Mouse (Mus musculus) heart, embryonic 12.5 days (tissue): ENCODE results near the gene Tomm40l. TPM values are rescaled to one million over a fixed set of nuclear protein-coding genes. Genes with fewer than 3 reads are reported as not detected.

ENCODE experiments used
- ATAC-seq: fragments of 200-750 bp; cut with Nextera tagmentation; 2 replicates; pipeline ENCODE4 v1.8.0; 2017; ENCODE audit warnings: moderate TSS enrichment, moderate library complexity; ENCODE audit not compliant: insufficient number of reproducible peaks, low FRiP score
- H3K27ac ChIP-seq: fragments of 300-500 bp; sonication (generic); 2 replicates; pipeline ENCODE4 v1.5.1; 2016; ENCODE audit warnings: mild to moderate bottlenecking, moderate library complexity; ENCODE audit not compliant: poor library complexity, severe bottlenecking
- H3K27me3 ChIP-seq: fragments of 300-500 bp; sonication (generic); replicated peaks from 2 replicates; pipeline ENCODE4 v1.6.1; 2016; ENCODE audit warnings: mild to moderate bottlenecking, moderate library complexity
- H3K36me3 ChIP-seq: fragments of 300-500 bp; sonication (generic); 2 replicates; pipeline ENCODE4 v1.6.1; 2016; ENCODE audit warnings: mild to moderate bottlenecking, moderate library complexity
- H3K4me1 ChIP-seq: fragments of 300-500 bp; sonication (generic); replicated peaks from 2 replicates; pipeline ENCODE4 v1.6.1; 2016; ENCODE audit warnings: mild to moderate bottlenecking
- H3K4me2 ChIP-seq: fragments of 300-500 bp; sonication (generic); 2 replicates; pipeline ENCODE4 v1.6.1; 2016; ENCODE audit warnings: mild to moderate bottlenecking, moderate library complexity
- H3K4me3 ChIP-seq: fragments of 300-500 bp; sonication (generic); 2 replicates; pipeline ENCODE4 v1.5.1; 2016; ENCODE audit warnings: mild to moderate bottlenecking
- H3K9ac ChIP-seq: fragments of 300-500 bp; sonication (generic); 2 replicates; pipeline ENCODE4 v1.6.1; 2016; ENCODE audit warnings: mild to moderate bottlenecking, moderate library complexity
- H3K9me3 ChIP-seq: fragments of 300-500 bp; sonication (generic); replicated peaks from 2 replicates; pipeline ENCODE4 v1.6.1; 2016; ENCODE audit warnings: mild to moderate bottlenecking, moderate library complexity
- WGBS: fragments of 180-500 bp; shearing (Covaris S2); methylation state at CpG from one replicate; pipeline ENCODE4 v1.1.7; 2016; 5-methylcytosine and 5-hydroxymethylcytosine counted together
- polyA plus RNA-seq: library from polyadenylated mRNA; unstranded; fragments of >200 nt; fragmentation: Nextera tagmentation; extraction: Ambion mirVana; gene quantifications from 2 replicates; pipeline ENCODE4 v1.2.1, GENCODE M21; 2016

Gene Tomm40l
- polyA plus RNA-seq, 1 experiment from 2014 or later: 43.3 TPM

GRCm38 (mm10) chr1:171237438-171237837 is 15.1 kb upstream of the Tomm40l start:
- ATAC-seq: no peak
- 69% methylated on average over 6 of the region's 6 CpGs for WGBS
- H3K36me3 ChIP-seq: peaks cover 85% of the 10 kb centered on the region

DNA sequence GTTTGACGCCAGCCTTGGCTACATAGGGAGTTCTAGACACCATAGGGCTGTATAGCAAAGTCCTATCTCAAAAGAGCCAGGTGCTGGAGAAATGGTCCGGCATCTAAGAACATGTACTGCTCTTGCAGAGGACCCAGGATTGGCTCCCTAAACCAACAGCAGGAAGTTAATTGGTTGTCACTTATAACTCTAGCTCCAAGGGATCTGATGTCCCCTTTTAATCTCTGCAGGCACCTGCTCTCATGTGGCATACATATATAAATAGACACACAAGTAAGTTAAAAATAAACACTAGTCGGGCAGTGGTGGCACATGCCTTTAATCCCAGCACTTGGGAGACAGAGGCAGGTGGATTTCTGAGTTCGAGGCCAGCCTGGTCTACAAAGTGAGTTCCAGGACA is 13.5 kb upstream of the Tomm40l start:
- no peak for ATAC-seq
- WGBS: 61% methylated on average over 4 of the region's 4 CpGs
- Histone ChIP-seq H3K9ac (no peak overlapping the region), H3K27ac (no peak overlapping the region), H3K4me3 (no peak overlapping the region), H3K4me1 (peaks cover 17% of the 10 kb centered on the region), H3K27me3 (no peaks in the 10 kb centered on the region), H3K9me3 (no peaks in the 10 kb centered on the region), H3K36me3 (peaks cover 68% of the 10 kb centered on the region), H3K4me2 (no peak overlapping the region)

More at GRCm38 (mm10) chr1:171237438-171237837, 15.1 kb upstream of the Tomm40l start:
- Histone ChIP-seq H3K4me3 (no peak overlapping the region), H3K9me3 (no peaks in the 10 kb centered on the region), H3K4me1 (peaks cover 17% of the 10 kb centered on the region), H3K27ac (no peak overlapping the region), H3K27me3 (no peaks in the 10 kb centered on the region), H3K4me2 (no peak overlapping the region), H3K9ac (no peak overlapping the region)

DNA sequence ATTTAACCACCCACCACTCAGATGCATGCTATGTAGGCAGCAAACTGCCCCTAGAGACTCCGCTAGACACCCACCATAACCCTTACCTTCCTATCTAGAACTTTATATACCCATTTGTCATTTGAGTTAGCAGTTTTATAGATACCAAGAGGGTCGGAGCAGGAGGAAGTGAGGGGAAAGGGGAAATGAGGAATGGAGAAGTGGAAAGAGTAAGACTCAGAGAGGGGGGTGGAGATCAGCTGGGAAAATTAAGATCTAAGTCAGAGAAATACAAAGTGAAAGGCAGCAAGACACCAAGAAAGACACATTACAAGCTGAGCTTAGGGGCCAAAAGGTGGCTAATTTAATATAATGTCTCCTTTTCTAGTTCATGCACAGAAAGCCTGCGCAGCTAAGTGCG is 12.2 kb upstream of the Tomm40l start:
- Histone ChIP-seq H3K9ac (no peak overlapping the region), H3K4me1 (peaks cover 17% of the 10 kb centered on the region), H3K9me3 (no peaks in the 10 kb centered on the region), H3K4me3 (no peak overlapping the region), H3K27me3 (no peaks in the 10 kb centered on the region), H3K4me2 (no peak overlapping the region), H3K36me3 (peaks cover 58% of the 10 kb centered on the region), H3K27ac (no peak overlapping the region)
- no peak for ATAC-seq
- 89% methylated on average over 4 of the region's 4 CpGs for WGBS

DNA sequence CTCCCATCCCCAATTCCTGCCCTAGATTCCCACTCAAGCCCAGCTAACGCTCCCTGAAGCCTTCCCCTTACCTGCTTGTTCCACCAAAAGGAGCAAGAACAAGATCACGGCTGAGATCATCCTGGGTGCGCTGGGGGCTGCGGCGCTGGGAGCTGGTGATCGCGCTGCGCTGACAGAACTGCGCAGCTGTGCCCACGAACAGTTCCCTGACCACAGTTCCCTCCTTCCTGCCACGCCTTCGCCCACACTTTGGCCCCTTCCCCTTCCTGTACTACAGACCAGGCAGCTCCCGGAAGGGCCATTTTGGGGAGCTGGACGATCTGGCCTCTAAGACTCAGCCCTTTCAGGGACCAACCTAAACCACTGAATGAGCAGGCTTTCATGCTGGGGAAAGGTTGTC is 11.8 kb upstream of the Tomm40l start, which contains the start of gene Fcer1g:
Gene Fcer1g (minus strand): TSS at position 240 of the 400 bp plus-strand sequence.
- Histone ChIP-seq H3K4me1 (peaks cover 17% of the 10 kb centered on the region), H3K36me3 (peaks cover 55% of the 10 kb centered on the region), H3K9ac (no peak within 1 kb of the TSS), H3K9me3 (no peaks in the 10 kb centered on the region), H3K4me3 (no peak within 1 kb of the TSS), H3K27me3 (no peaks in the 10 kb centered on the region), H3K4me2 (no peak within 1 kb of the TSS), H3K27ac (no peak within 1 kb of the TSS)
- no peak for ATAC-seq
- 89% methylated on average over 14 of the region's 14 CpGs for WGBS

DNA sequence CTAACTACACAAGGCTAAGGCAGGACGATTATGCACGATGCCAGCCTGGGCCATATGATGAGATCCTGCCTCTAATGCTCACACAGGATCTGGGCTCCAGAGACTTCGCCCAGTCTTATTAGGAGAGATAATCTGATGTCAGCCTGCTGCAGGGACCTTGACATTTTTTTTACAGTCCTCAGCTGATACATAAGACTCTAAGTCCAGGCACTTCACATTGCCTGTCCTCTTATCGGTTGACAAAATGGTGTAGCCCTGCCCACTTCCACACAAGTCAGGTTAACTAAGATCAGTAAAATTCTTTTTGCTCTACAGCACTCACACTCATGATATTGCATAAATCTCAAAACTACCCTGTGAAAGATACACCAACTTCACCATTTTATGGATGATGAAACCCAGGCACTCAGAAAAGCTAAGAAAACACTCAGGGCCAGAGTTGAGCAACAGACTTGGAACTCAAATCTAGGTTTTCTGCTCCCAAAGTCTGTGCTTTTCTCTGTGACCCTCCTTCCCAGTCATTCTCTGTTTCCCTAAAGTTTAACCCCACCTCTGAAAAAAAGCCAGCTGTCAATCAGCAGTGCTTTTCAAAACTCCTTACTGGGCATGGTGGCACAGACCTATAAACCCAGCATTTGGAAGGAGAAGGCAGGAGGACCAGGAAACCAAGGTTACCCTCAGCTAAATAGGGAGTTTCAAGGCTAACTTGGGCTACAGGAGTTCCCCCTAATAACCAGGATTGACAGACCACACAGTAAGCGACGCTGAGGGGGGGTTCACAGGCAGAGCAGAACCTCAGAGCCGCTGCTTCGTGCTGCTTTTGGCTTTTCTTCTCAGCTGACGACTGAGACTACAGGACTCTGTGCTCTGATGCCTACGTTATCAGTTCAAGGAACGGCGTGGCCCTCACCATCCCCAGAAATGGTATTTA is 10.8 kb upstream of the Tomm40l start:
- no peak overlapping the region for H3K4me2 ChIP-seq
- peaks cover 21% of the 10 kb centered on the region for H3K4me1 ChIP-seq
- no peak for ATAC-seq
- H3K4me3 ChIP-seq: no peak overlapping the region
- H3K9me3 ChIP-seq: no peaks in the 10 kb centered on the region
- H3K36me3 ChIP-seq: peaks cover 45% of the 10 kb centered on the region
- no peak overlapping the region for H3K9ac ChIP-seq
- H3K27me3 ChIP-seq: no peaks in the 10 kb centered on the region
- H3K27ac ChIP-seq: no peak overlapping the region
- 54% methylated on average over 12 of the region's 12 CpGs for WGBS

DNA sequence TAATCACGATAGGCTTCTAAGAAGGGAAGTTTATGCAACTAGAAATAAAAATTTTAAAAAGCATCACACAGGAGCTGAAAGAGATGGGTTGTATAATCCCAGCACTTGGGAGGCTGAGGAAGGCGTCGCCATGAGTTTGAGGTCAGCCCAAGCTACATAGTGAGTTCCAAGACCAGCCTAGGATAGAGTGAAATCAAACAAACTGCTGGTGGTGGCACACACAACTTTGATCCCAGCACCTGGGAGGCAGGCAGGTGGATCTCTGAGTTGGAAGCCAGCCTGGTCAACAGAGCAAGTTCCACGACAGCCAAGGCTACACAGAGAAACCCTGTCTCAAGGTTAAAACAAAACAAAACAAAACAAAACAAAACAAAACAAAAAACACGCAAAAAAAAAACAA is 10.0 kb upstream of the Tomm40l start:
- Histone ChIP-seq H3K27me3 (no peaks in the 10 kb centered on the region), H3K9ac (no peak overlapping the region), H3K4me3 (no peak overlapping the region), H3K36me3 (peaks cover 38% of the 10 kb centered on the region), H3K4me1 (peaks cover 21% of the 10 kb centered on the region), H3K4me2 (no peak overlapping the region), H3K9me3 (no peaks in the 10 kb centered on the region), H3K27ac (no peak overlapping the region)
- 78% methylated on average over 5 of the region's 5 CpGs for WGBS
- no peak for ATAC-seq

- H3K4me1 ChIP-seq: peaks cover 21% of the 10 kb centered on the region
- ATAC-seq: no peak
- H3K27ac ChIP-seq: no peak overlapping the region
- no peaks in the 10 kb centered on the region for H3K27me3 ChIP-seq
- H3K9me3 ChIP-seq: no peaks in the 10 kb centered on the region
- no peak overlapping the region for H3K4me2 ChIP-seq
- H3K4me3 ChIP-seq: no peak overlapping the region
- WGBS: 63% methylated on average over 4 of the region's 4 CpGs
- H3K9ac ChIP-seq: no peak overlapping the region
- H3K36me3 ChIP-seq: peaks cover 33% of the 10 kb centered on the region
Observed at GRCm38 (mm10) chr1:171231844-171232243, 9.5 kb upstream of the Tomm40l start.

DNA sequence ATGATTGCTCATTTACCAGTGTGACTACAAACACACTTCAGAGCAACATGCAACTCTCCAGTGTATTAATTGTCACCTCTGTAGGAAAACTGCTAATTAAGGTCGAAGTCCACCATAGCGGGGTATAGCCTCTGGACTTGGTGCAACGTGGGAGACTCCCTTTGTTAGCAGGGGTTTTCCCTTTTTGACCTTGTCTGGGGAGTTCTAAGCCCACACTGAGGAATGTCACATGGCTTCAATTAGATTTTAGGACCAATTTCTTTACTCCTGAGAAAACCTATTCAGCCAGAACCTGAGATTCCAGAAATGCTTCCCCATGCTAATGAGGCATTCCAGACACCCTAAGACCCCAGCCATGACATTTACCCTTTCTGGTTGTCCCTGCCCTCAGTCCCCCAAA is 7.9 kb upstream of the Tomm40l start:
- Histone ChIP-seq H3K27me3 (no peaks in the 10 kb centered on the region), H3K9ac (no peak overlapping the region), H3K27ac (no peak overlapping the region), H3K9me3 (no peaks in the 10 kb centered on the region), H3K4me2 (no peak overlapping the region), H3K36me3 (peaks cover 17% of the 10 kb centered on the region), H3K4me3 (no peak overlapping the region), H3K4me1 (peaks cover 19% of the 10 kb centered on the region)
- 81% methylated on average over 3 of the region's 3 CpGs for WGBS
- ATAC-seq: no peak

DNA sequence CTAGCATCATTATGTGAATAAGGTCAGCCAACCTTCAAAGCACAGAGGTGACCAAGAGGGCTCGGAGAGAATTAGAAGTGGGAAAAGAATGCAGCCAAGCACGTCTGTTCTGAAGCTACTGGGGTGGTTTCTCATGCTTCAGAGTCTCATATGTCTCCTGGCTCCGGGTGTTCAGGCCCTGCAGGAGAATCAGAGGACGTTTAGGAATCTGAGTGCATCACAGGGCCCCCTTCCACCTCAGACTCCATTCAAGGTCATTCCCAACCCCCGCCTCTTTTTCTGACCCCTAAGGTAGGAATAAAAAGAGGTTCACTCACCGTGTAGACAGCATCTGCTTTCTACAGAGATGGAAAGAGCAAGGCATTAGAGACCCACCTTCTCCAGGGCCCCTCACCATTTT is 7.4 kb upstream of the Tomm40l start:
- no peak overlapping the region for H3K9ac ChIP-seq
- ATAC-seq: no peak
- WGBS: 66% methylated on average over 6 of the region's 6 CpGs

GRCm38 (mm10) chr1:171227879-171228278 is 5.6 kb upstream of the Tomm40l start:
- H3K9me3 ChIP-seq: no peaks in the 10 kb centered on the region
- H3K4me2 ChIP-seq: no peak overlapping the region
- ATAC-seq: no peak
- 63% methylated on average over 1 of the region's 1 CpGs for WGBS
- H3K4me3 ChIP-seq: no peak overlapping the region
- H3K27me3 ChIP-seq: no peaks in the 10 kb centered on the region
- no peak overlapping the region for H3K9ac ChIP-seq
- no peak overlapping the region for H3K27ac ChIP-seq
- no peaks in the 10 kb centered on the region for H3K36me3 ChIP-seq
- peaks cover 4% of the 10 kb centered on the region; the same call in 1 of the 2 replicates for H3K4me1 ChIP-seq

More for the DNA sequence above, 7.4 kb upstream of the Tomm40l start:
- H3K4me1 ChIP-seq: peaks cover 19% of the 10 kb centered on the region
- no peak overlapping the region for H3K4me2 ChIP-seq
- H3K27ac ChIP-seq: no peak overlapping the region
- H3K36me3 ChIP-seq: peaks cover 12% of the 10 kb centered on the region
- H3K9me3 ChIP-seq: no peaks in the 10 kb centered on the region
- H3K27me3 ChIP-seq: no peaks in the 10 kb centered on the region
- H3K4me3 ChIP-seq: no peak overlapping the region

DNA sequence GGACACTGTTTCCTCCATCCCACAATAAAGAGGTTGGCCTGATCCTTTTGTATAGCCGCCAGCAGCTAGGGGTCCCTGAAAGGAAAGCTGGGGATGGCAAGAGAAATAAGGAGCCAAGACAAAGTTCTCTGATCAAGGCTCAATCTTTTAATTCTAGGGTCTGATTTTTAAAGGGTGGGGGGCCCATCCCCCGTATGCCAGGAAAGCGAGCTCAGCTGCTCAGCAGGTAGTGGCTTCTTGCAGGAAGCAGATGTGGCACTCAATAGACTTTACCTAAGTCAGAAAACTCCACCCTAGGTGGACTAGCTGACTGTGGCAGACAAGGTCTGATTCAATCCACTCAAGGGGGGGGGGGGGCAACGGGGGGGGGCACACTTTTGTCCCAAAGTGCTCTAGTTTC is 4.5 kb upstream of the Tomm40l start:
- 54% methylated on average over 4 of the region's 4 CpGs for WGBS
- H3K4me3 ChIP-seq: no peak overlapping the region
- H3K9ac ChIP-seq: no peak overlapping the region
- no peaks in the 10 kb centered on the region for H3K9me3 ChIP-seq
- H3K4me1 ChIP-seq: peaks cover 4% of the 10 kb centered on the region; the same call in 1 of the 2 replicates
- H3K4me2 ChIP-seq: no peak overlapping the region
- no peak for ATAC-seq
- no peaks in the 10 kb centered on the region for H3K27me3 ChIP-seq
- no peak overlapping the region for H3K27ac ChIP-seq
- no peaks in the 10 kb centered on the region for H3K36me3 ChIP-seq
